Mouse (Mus musculus) limb, embryonic 14.5 days (tissue): ENCODE data around the gene Rps16. TPM values are rescaled to one million over a fixed set of nuclear protein-coding genes. Genes with fewer than 3 reads are reported as not detected.
A peak's percentile ranks its signal among the peaks of the same experiment; 100 is the strongest.

Experiments
- ATAC-seq: fragments of 200-750 bp; cut with Nextera tagmentation; 2 replicates; pipeline ENCODE4 v1.8.0; 2017; ENCODE audit warnings: low read depth, moderate number of reproducible peaks, moderate TSS enrichment; ENCODE audit not compliant: low FRiP score
- DNase-seq: peaks from one replicate; pipeline ENCODE4 v3.0.0-alpha.2; 2015; ENCODE audit warnings: low spot score
- H3K27ac ChIP-seq: fragments of 300-500 bp; sonication (generic); replicated peaks from 2 replicates; pipeline ENCODE4 v1.5.1; 2014; ENCODE audit warnings: low read depth, mild to moderate bottlenecking, low read length, moderate library complexity, mixed read lengths
- H3K27me3 ChIP-seq: fragments of 300-500 bp; sonication (generic); 2 replicates; pipeline ENCODE4 v1.6.1; 2014; ENCODE audit warnings: low read length, mixed read lengths; ENCODE audit not compliant: control insufficient read depth, insufficient read depth
- H3K36me3 ChIP-seq: fragments of 300-500 bp; sonication (generic); 2 replicates; pipeline ENCODE4 v1.6.1; 2014; ENCODE audit warnings: mild to moderate bottlenecking, low read length, moderate library complexity, mixed read lengths; ENCODE audit not compliant: control insufficient read depth, insufficient read depth
- H3K4me1 ChIP-seq: fragments of 300-500 bp; sonication (generic); 2 replicates; pipeline ENCODE4 v1.6.1; 2014; ENCODE audit warnings: antibody characterized with exemption, low read length, mixed read lengths; ENCODE audit not compliant: control insufficient read depth, insufficient read depth
- H3K4me2 ChIP-seq: fragments of 300-500 bp; sonication (generic); replicated peaks from 2 replicates; pipeline ENCODE4 v1.6.1; 2014; ENCODE audit warnings: low read depth, mild to moderate bottlenecking, low read length, moderate library complexity; ENCODE audit not compliant: severe bottlenecking
- H3K4me3 ChIP-seq: fragments of 300-500 bp; sonication (generic); replicated peaks from 2 replicates; pipeline ENCODE4 v1.5.1; 2014; ENCODE audit warnings: low read length
- H3K9ac ChIP-seq: fragments of 300-500 bp; sonication (generic); 2 replicates; pipeline ENCODE4 v1.6.1; 2014; ENCODE audit warnings: mild to moderate bottlenecking, low read depth, low read length, moderate library complexity; ENCODE audit not compliant: severe bottlenecking
- H3K9me3 ChIP-seq: fragments of 300-500 bp; sonication (generic); 2 replicates; pipeline ENCODE4 v1.6.1; 2016; ENCODE audit warnings: low read length; ENCODE audit not compliant: control insufficient read depth
- POLR2A ChIP-seq: fragments of 200-500 bp; IDR thresholded peaks from 2 replicates; pipeline ENCODE4 v1.8.0; 2012; ENCODE audit warnings: inconsistent platforms, mild to moderate bottlenecking, moderate library complexity, borderline replicate concordance; ENCODE audit not compliant: insufficient read depth, insufficient read length; ENCODE audit errors: extremely low read depth
- whole genome bisulfite sequencing: fragments of 180-500 bp; shearing (Covaris S2); extraction: QIAGEN DNeasy Blood & Tissue Kit; methylation state at CpG from one replicate; pipeline ENCODE4 v1.1.7; 2014; 5-methylcytosine and 5-hydroxymethylcytosine counted together
- polyA plus RNA-seq, 2 experiments: library from polyadenylated mRNA; depleted of rRNA in 1 of 2; stranded (reverse) in 1 of 2; unstranded in 1 of 2; fragments of >200 nt; fragmentation: Nextera tagmentation in 1 of 2; extraction: Ambion mirVana in 1 of 2; gene quantifications; 2 replicates each; pipeline versions ENCODE4 v1.2.1 to v1.2.3; 2012 to 2014

The Rps16 gene
- polyA plus RNA-seq, 2 experiments = 1,345 to 2,127 TPM

DNA sequence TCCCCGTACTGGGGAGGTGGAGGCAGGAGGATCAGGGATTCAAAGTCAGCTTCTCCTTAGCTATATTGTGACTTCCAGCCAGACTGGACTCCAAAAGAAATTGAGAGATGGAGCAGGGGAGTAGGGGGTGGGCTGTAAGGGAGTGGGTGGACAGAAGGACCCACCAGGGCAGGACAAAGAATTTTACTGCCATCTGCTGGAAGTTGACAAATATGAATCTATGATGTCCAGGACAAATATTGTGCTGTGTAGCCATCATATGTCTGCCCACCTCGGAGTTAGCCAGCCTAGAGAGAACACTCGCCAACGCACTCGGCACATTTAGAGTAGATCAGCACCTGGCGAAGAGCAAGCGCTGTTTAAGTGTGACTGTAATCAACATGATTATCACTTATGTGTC lies 1.9 kb upstream of the Rps16 start:
- no peaks in the 10 kb centered on the region for H3K27me3 ChIP-seq
- ATAC-seq = no peak
- no peak overlapping the region for H3K4me3 ChIP-seq
- H3K27ac ChIP-seq = no peak overlapping the region
- DNase-seq = no peak
- H3K4me1 ChIP-seq = peaks cover 10% of the 10 kb centered on the region
- no peaks in the 10 kb centered on the region for H3K9me3 ChIP-seq
- no peak overlapping the region for H3K4me2 ChIP-seq
- 81% methylated on average over 7 of the region's 7 CpGs for WGBS
- no peak overlapping the region for H3K9ac ChIP-seq
- TF ChIP-seq POLR2A = no peak
- H3K36me3 ChIP-seq = peaks cover 19% of the 10 kb centered on the region

DNA sequence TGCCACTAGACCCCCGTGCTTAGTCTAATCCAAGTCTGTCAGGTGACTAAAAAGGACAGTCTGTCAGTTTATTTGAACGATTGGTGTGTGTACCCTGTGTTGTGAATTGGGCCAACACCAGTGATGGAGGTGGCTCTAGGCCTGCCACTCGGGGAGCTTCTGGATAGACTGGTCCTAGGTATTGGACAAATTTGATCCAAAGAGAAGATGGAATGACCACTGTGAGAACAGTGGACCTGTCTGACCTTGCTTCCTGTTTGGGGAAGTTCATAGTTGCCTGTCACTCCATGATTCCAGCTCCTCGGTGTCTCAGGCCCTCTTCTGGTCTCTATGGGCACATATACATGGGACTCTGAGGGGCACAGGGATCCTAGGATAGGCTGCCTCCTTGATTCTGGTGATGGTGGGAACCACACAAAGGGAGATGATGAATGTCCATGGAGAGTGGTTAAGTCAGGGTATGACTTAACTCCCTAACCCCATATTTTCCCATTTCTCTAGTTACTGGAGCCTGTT lies 1.3 kb downstream of the Rps16 start:
- 32% methylated on average over 4 of the region's 4 CpGs for WGBS
- peak overlapping the region; percentile 87 for H3K4me3 ChIP-seq
- H3K36me3 ChIP-seq = peaks cover 36% of the 10 kb centered on the region
- DNase-seq (no peak), ATAC-seq (no peak)
- H3K4me1 ChIP-seq = peaks cover 12% of the 10 kb centered on the region
- peak overlapping the region; percentile 98 for H3K9ac ChIP-seq
- no peaks in the 10 kb centered on the region for H3K27me3 ChIP-seq
- H3K27ac ChIP-seq = no peak overlapping the region
- no peaks in the 10 kb centered on the region for H3K9me3 ChIP-seq
- H3K4me2 ChIP-seq = peak overlapping the region; percentile 78
- TF ChIP-seq POLR2A = no peak

DNA sequence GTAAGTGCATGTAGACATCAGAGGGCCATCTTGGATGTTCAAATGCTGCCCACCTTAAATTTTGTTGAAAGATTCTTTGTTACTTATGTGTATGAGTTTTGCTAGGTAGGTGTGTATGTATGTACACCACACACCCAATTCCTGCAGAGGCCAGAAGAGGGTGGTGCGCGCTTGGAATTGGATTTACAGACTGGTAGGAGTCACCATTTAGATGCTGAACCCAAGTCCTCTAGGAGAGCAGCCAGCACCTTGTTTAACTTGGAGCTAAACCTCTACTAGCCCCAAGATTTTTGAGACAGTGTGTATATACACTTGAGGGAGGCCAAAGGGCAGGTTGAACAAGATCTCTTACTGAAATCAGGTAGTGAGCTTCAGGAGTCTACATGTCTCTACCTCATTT lies 2.8 kb downstream of the Rps16 start:
- ATAC-seq = no peak
- no peak for TF ChIP-seq POLR2A
- H3K4me3 ChIP-seq = no peak overlapping the region
- no peaks in the 10 kb centered on the region for H3K9me3 ChIP-seq
- no peak overlapping the region for H3K4me2 ChIP-seq
- no peak overlapping the region for H3K27ac ChIP-seq
- H3K4me1 ChIP-seq = peaks cover 17% of the 10 kb centered on the region
- WGBS = 100% methylated on average over 2 of the region's 2 CpGs
- no peaks in the 10 kb centered on the region for H3K27me3 ChIP-seq
- peaks cover 36% of the 10 kb centered on the region for H3K36me3 ChIP-seq
- H3K9ac ChIP-seq = no peak overlapping the region
- no peak for DNase-seq

DNA sequence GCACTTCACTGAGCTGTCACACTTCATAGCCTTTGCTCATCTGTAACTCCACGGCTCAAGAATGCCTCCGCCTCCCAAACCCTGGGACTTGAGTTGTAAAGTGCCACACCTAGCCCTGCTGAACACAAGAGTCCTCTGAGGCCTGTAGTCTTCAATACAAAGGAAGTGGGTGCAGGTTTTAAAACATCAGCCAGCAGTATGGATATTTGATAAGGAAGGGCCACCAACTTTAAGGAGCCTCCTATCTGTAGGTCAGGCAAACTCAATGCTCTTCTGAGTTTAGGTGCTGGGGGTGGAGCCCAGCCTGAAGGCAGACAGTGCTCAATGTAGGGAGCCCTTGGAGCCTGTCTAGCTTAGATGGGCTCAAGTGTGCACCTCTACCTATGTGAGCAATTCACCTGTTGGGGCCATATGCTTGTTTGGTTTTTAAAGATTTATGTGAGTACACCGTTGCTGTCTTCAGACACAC lies 3.7 kb downstream of the Rps16 start:
- no peak for DNase-seq
- no peak for ATAC-seq
- H3K9ac ChIP-seq = no peak overlapping the region
- H3K4me2 ChIP-seq = no peak overlapping the region
- H3K27ac ChIP-seq = no peak overlapping the region
- H3K27me3 ChIP-seq = no peaks in the 10 kb centered on the region
- TF ChIP-seq POLR2A = no peak
- peaks cover 17% of the 10 kb centered on the region for H3K4me1 ChIP-seq
- H3K36me3 ChIP-seq = peaks cover 41% of the 10 kb centered on the region
- H3K4me3 ChIP-seq = no peak overlapping the region
- 87% methylated on average over 3 of the region's 3 CpGs for WGBS
- H3K9me3 ChIP-seq = no peaks in the 10 kb centered on the region

GRCm38 (mm10) chr7:28354596-28354995 lies 4.1 kb downstream of the Rps16 start:
- Histone ChIP-seq H3K27ac (no peak overlapping the region), H3K9ac (no peak overlapping the region), H3K9me3 (no peaks in the 10 kb centered on the region), H3K36me3 (peaks cover 45% of the 10 kb centered on the region), H3K4me3 (no peak overlapping the region), H3K4me2 (no peak overlapping the region), H3K4me1 (peaks cover 15% of the 10 kb centered on the region), H3K27me3 (no peaks in the 10 kb centered on the region)
- ATAC-seq (no peak), DNase-seq (no peak)
- TF ChIP-seq POLR2A = no peak
- WGBS = 93% methylated on average over 3 of the region's 3 CpGs

GRCm38 (mm10) chr7:28355221-28355620 lies 4.8 kb downstream of the Rps16 start:
- Histone ChIP-seq H3K4me2 (no peak overlapping the region), H3K27me3 (no peaks in the 10 kb centered on the region)

More at GRCm38 (mm10) chr7:28355221-28355620, 4.8 kb downstream of the Rps16 start:
- peaks cover 12% of the 10 kb centered on the region for H3K4me1 ChIP-seq
- DNase-seq (no peak), ATAC-seq (no peak)
- 89% methylated on average over 3 of the region's 3 CpGs for WGBS
- H3K4me3 ChIP-seq = no peak overlapping the region
- no peak for TF ChIP-seq POLR2A
- H3K36me3 ChIP-seq = peaks cover 52% of the 10 kb centered on the region
- no peak overlapping the region for H3K9ac ChIP-seq
- no peak overlapping the region for H3K27ac ChIP-seq
- no peaks in the 10 kb centered on the region for H3K9me3 ChIP-seq
